Mouse (Mus musculus): ENCODE measurements around the gene Grm5.

- TF ChIP-seq CTCF (IDR thresholded peaks at IDR 0.05; ENCODE audit: extremely low read depth, insufficient read depth, insufficient read length, insufficient replicate concordance) = no peak
- TF ChIP-seq POLR2A (IDR thresholded peaks at IDR 0.05; ENCODE audit: low read depth, low read length) = no peak
Measured at GRCm38 (mm10) chr7:87626251-87626650, 42.3 kb downstream of the Grm5 start.
